Mouse (Mus musculus) v-Abl transformed pro-B cells (cell line): Measurements from ENCODE around the gene Defb19.

ENCODE experiments used
- in situ Hi-C, 2 experiments: fragments of 400-800 bp; cut with MboI; formaldehyde crosslinking; loops; one replicate each; pipeline ENCODE4 v1.15.1; 2025; ENCODE audit not compliant: unreplicated experiment in 2 of 2

Defb19 gene

DNA sequence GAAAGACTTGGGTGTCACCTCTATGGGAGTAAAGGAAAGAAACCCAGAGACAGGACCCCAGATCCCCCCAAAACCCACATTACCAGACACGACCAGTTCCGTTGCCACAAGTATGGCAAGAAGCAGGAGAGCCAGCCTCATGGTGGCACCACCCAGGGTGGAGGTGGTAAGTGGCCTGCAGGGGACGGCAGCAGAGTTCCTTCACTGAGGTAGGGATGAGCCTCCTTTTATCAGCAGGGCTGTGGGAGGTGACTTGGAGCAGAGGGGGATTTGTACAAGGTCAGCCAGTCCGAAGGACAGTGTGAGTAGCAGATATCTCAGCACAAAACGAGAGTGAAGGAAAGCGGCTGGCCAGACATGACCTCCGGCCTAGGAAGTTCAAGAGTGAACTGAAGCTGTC is at the start of gene Defb19:
Gene Defb19 (minus strand): TSS at position 206 of the 400 bp plus-strand sequence.
- in situ Hi-C loops = no loop called here

DNA sequence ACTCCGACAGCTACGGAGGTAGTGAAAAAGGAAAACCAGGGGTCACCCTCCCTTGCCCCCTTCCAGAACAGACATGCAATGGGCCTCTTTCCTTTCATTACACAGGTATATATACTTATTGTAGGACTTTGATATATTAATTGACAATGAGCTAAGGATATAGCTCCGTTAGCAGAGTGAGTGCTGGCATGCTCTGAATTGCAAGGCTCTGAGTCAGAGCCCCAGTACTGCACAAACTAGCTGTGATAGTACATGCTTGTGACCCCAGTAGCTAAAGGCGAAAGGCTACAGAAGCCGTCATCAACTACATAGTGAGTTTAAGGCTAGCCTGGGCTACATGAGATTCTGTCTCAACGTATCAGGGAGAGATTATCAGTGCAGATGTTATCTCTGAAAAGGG is 49.8 kb upstream of the Defb19 start:
- in situ Hi-C loops = no loop called here

DNA sequence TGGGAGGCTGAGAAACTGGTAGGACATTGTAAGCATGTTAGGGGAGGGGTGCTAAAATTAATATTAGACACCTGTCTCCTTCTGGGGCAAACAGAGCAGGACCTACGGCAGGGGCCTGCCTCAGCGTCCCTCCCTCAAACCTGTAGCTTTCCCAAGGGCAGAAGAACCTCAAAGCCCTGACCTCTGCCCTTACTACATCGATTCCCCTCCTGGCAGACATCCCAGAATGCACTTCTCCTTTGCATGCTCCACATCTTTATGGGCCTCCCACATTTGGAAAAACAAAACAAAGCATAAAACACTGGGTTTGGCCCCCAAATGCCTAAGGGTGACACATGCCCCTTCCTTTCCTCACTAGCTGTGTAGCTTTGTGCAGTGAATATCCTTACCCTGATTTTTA is 49.1 kb upstream of the Defb19 start:
- in situ Hi-C loops = no loop called here

DNA sequence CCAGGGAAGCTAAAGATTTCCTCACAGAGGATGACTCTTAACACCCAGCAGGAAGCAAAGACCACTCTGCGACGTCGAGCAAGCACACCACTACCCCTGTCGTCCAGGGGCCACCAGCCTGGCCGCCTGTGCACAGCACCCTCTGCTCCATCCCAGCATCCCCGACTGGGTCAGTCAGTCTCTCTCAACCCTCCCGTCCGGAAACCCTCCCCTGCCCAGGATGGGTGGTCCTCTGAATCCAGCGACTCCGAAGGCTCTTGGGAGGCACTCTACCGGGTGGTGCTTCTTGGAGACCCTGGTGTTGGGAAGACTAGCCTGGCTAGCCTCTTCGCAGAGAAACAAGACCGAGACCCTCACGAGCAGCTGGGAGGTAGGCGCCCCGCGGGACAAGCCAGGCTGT is 48.0 kb upstream of the Defb19 start:
- in situ Hi-C loops = no loop called here

DNA sequence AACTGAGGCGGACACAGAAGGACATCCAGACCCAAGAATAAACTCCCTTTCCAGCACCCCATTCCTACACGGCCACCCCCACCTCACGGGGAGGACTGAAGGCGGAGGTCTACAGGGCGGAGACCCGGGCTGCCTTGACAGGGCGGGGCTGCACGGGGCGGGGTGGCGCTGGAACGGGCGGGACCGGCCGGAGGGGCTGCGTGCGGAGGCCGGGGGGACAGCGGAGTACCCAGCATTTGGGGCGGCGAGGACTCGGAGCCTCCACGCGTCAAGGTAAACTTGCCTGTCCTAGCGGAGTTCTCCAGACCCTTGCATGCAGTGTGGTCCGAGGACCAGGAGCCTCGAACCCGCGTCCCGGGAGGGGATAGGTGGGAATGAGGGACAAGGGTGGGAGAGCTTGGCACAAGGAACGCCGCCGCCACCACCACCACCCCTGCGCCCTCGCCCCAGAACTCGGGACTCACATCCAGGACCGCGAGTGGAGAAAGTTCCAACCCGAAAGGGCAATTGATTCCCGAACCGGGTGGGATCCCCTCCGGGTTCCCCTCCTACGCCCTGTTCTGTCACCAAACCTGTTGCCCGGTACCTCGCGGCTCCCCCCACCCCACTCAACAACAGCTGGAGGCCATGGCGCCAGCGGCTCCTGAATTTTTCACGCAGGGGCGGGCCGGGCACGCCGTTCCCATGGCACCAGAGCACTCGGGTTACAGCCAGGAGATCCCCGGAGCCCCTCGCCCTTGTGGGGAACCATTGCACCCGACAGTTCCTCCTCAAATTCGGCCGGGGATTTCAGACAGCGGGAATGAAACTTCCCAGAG is 46.9 kb upstream of the Defb19 start, which contains the start of gene Rem1:
Gene Rem1 (plus strand): TSS at position 178 of the 818 bp plus-strand sequence.
- in situ Hi-C loops = no loop called here

DNA sequence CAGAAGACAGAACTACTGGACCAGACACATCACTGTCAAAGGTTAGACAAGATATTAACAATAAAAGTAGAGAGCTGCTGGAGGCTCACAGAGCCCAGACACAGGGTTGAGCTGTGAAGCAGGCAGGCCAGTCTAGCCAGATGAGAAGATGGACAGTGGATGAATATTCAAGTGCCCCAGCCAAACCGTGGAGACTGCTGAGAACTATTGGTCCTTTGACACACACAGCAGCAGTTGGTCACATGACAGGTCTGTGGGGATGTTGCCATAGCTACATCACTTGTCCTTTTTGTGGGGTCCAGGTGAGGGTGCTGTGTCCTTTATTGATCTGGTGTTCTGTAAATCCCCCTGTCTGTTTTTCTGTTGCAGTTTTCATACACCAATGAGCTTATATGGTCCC is 45.1 kb upstream of the Defb19 start:
- in situ Hi-C loops = no loop called here

DNA sequence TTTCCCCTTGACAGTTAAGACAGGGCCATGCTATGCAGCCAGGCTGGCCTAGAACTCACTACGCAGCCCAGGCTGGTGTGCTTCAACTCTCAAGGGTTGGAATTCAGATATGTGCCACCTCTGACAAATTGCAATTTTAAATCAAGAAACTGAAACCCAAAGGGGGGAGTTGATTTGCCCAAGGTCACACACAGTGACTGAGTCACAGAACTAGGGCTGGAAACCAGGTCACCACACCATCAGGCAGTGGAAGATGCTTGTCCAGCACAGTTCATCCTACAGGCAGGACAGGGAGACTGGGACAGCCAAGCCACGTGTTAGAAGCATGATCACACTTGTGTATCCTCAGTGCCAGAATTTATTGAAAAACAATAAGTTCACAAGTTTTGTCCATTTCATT is 44.5 kb upstream of the Defb19 start:
- in situ Hi-C loops = no loop called here

DNA sequence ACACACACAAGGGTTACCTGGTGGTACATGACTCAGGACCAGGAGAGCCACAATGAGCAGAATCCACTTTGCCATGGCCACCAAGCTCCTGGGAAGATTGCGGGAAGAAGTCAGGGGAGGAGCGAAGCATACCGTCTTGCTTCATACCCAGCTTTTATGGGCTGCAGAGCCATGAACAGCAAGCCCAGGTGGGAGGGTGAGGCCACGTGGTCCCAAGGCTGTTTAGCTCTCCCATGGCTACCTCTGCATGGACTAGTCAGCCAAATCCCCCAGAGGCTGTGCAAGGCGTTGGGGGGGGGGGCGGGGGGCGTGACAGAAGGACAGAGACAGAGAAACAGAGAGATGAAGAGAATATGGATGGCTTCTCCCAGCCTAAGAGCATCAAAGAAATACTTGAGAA is 42.8 kb upstream of the Defb19 start, which contains the start of gene Defb25:
Gene Defb25 (minus strand): TSS at position 101 of the 400 bp plus-strand sequence.
- in situ Hi-C loops = no loop called here

DNA sequence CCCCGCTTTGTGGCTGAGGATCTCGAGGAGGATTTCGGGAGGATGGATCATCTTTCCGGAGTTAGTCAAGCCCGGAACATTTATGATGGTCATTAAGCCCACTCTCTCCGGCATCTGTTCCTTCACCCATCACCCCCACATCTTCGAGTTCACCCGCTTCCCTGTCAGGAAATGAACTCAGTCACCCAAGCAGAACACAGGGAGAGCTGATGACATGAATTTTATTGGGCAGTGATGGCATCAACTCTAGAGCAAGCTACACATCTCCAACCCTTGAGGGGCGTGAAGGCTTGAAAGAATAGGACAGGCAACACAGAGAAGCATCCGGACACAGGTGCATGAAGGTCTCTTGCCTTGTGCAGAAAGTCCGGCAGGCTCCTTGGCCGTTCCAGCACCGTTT is 42.0 kb upstream of the Defb19 start:
- in situ Hi-C loops = no loop called here

DNA sequence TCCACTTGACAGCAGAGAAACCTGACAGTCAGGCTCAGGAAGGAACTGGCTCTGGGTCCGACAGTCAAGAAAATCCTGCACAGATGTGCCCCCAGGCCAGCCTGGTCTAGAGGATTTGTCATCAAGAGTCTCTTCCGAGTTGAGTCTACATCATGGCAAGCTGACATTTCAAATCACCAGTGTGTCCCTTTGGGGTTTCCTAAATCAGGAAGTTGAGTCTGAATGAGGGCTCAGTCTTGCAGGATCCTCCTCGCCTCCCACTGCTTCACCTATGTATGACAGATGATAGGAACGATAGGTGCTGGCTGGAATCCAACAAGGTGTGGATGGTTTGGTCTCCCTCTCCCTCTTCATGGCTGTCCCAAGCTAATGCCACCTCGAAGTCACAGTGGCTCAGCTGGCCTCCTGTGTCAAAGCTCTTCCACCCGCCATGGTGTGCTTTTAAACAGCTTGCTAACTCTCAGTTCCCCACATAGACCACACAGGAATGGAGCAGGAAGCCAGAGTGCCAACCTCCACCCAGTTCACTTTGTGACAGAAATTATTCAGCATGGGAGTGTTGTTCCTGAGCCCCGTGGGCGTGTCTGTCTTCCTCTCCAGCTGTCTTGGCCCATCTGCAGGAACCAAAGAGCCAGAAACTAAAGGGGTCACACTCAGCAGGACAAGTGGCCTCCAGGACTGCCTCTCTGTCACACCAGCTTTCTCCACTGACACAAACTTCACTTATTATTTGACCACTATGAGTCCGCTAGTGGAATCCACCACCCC is 40.4 kb upstream of the Defb19 start:
- in situ Hi-C loops = no loop called here

DNA sequence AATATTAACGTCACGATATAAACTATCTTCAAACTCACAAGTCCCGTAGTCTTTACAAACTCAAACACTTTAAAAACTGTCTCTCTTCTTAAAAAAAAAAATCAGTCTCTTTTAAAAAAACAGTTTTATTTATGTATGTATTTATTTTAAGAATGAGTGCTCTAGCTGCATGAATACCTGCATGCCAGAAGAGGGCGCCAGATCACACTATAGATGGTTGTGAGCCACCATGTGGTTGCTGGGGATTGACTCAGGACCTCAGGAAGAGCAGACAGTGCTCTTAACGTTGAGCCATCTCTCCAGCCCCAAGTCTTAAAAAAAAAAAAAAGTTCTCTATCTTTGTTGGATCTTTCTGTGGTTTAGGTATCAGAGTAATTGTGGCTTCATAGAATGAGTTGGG is 37.3 kb upstream of the Defb19 start:
- in situ Hi-C loops = loop anchor here (5.0 to 10.0 kb wide), 3 partner anchors 77 to 317 kb away; partner anchors contain the start of genes Bcl2l1 (in 2 of the 2) and Foxs1 (in 2 of the 2)

DNA sequence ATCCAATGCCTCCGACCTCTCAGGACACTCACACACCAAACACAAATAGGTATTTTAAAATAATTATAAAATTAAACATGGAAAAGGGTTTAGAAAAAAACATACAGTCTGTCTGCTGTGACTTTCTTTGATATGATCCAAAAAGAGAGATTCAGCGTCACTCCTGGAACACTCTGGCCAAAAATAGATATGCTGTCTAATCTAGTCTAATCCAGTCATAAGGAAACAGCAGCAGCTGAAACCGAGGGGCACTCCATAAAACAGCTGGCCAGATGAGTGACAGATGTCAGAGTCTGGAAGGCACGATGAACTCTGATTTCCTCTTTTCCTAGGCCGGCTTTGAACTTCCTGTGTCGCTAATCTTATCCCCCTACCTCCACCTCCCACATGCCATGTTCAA is 36.4 kb upstream of the Defb19 start:
- in situ Hi-C loops = loop anchor here (5.0 to 10.0 kb wide), 3 partner anchors 78 to 318 kb away; partner anchors contain the start of genes Bcl2l1 (in 2 of the 2) and Foxs1 (in 2 of the 2)

DNA sequence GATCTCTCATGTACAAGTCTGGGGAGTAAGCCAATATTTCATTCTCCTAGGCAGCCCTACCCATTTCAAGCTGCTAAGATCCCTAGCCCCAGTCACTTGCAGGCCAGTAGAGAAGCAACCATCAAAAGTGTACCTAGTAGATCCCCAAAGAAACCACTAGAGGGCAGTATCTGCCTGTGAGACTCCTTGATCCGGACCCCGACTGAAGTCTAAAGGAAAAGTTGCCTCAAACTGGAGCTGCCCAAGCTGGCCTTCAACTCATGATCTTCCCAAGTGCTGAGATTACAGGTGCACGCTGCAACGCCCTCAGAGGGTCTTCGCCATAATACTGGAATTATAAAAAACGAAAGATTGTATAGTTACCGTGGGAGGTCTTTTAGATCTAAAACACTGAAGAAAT is 35.5 kb upstream of the Defb19 start:
- in situ Hi-C loops = loop anchor here (5.0 to 10.0 kb wide), 3 partner anchors 79 to 319 kb away; partner anchors contain the start of genes Bcl2l1 (in 2 of the 2) and Foxs1 (in 2 of the 2)

DNA sequence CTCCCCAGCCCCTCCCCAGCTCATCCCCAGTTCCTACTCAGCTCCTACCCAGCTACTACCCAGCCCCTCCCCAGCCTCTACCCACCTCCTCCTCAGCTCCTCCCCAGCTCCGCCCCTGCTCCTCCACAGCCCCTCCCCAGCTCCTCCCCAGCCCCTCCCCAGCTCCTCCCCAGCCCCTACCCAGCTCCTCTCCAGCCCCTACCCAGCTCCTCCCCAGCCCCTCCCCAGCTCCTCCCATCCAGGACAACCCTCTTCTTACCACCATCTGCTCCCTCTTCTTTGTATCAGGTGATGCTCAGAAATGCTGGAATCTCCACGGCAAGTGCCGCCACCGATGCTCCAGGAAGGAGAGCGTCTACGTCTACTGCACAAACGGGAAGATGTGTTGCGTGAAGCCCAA is 32.1 kb upstream of the Defb19 start:
- in situ Hi-C loops = loop anchor here (10.0 kb wide), 2 partner anchors 83 to 323 kb away; partner anchors contain the start of gene Foxs1 (in 2 of the 2)

DNA sequence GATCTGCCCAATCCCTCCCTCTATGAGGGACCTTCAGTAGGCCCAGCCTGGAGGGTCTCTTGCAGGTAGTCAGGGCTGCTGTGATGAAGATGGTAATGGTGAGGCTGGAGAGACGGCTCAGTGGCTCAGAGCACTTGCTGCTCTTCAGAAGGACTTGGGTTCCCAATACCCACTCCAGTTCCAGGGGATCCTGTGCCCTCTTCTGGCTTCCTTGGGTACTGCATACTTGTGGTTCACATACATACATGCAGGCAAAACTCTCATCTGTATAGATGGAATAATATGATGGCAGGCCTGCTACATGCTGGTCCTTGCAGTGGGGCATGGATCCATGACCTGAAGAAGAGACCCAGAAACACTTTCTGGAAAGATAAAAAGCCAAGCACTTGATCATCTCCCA is 28.6 kb upstream of the Defb19 start:
- in situ Hi-C loops = no loop called here

DNA sequence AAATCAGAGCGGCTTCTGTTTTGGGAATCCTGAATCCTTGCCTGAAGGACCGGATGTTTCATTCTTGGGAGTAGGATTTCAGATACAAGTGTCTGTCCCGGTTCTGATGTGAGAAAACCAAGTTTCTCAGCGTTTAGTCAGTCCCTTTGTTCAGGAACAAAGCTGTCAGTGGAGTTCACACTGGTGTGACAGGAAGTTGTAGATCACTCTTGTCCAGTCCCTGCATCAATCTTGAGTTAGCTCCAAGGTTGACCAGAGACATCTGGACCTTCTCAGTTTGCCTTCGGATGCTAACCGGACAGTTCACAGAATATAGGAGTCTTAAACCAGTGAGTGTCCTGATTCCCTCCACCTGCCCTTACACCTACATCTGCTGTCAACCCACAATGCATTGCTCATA is 27.6 kb upstream of the Defb19 start:
- in situ Hi-C loops = no loop called here

DNA sequence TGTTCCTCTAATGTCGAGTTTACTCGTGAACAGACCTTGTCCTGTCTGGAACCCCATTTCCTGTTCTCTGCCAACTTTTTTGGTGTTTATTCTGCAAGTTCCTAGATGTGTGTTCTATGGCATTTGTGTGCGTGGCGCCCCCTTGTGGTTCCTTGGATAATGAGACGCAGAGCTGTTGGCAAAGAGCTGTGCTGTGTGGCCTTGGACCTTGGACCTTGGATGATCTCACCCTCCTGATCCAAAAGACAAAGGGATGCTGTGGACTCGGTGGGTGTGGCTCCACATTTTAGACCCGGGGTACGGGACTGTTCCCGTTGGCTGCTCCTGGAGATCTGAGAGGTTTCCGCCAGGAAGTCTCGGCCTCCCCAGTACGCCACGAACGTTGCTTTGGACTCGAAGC is 23.9 kb upstream of the Defb19 start, which contains the start of gene Defb36:
Gene Defb36 (plus strand): TSS at position 271 of the 400 bp plus-strand sequence.
- in situ Hi-C loops = no loop called here

DNA sequence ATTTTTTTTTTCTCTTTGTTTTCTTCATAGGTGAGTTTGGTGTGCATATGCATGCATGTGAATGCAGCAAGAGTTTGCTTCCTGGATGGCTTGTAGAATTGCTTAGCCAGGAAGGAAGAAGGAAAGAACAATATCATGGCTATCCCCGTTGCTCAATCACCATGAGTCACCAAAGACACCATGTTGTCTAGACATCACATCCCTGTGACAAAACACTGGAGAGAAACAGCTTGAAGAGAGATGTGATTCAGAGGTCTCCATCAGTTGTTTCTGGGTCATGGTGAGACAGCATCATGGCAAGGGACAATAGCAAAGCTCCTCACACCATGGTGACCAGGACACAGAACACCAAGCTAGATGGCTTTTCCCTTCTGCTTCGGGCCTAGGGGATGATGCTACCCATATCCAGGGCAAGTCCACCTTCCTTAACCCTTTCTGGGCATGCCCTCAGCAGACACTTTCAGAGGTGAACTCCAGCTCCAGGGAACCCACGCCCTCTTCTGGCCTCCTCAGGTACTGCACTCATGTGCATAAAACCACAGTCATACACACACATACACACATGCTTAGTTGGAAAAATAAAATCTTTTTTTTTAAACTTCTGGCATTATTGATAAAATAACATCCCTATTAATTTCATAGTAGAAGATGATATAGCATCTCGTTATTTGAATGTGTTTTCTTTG is 21.3 kb upstream of the Defb19 start:
- in situ Hi-C loops = no loop called here

DNA sequence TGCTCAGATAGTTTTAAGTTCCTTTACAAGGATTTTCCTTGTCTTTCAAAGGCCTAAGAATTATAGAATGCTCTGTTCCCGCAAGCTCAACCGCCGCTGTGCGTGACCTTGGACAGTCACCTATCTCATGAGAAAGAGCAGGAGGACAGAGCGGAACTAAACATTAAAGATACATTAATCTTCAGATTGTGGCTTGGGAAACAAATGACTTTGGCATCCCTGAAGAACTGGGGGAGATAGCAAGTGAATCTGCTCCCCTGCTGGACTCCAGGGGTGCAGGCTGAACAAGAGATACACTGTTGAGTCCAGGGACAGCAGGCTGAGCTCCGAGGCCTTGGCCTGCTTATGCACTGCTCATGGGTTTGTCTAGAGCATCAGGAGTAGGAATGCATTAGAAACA is 20.0 kb upstream of the Defb19 start:
- in situ Hi-C loops = no loop called here

DNA sequence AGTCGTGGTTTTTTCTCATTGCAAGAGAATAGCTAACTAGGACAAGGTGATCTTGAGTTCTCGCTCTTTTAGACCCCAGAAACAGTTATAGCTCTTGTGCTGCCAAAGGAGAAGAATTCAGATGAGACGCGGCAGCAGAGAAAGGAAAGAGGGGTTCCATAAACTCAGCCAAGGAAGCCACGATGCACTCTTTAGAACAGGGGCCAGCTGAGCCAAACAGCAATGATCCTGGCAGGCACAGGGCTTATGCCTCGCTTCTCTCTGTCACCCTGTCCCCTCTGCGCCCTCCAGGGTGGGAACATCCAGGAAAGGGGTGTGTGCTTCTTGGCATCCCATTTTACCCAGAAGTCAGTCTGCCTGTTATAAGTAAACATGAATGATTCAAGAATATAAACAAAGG is 19.2 kb upstream of the Defb19 start, which contains the start of gene Defb45:
Gene Defb45 (minus strand): TSS at position 101 of the 400 bp plus-strand sequence.
- in situ Hi-C loops = no loop called here

DNA sequence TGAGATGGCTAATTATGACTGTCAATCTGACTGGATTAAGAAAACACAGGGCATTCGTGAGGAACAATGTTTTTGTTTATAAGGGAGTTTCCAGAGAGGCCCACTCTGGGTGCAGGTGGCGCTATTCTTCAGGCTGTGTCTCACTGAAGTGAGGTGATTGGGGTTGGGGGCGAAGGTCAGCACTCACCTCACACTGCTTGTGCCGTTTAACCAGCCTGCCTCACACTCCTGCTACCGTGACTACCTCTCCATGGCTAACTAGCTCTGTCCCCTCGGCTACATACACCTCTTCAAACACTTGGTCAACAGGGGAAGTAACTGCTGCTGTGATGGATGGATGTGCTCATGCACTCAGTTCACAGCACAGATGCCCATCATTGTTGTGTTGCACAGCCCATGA is 8.9 kb upstream of the Defb19 start:
- in situ Hi-C loops = no loop called here
